Mouse (Mus musculus) c-Kit-negative CD71-positive TER-119-positive erythroid progenitor cells, embryonic 14.5 days (primary cell): Measurements from ENCODE around the gene Cpne6.

Experiments
- DNase-seq: peaks from one replicate; pipeline ENCODE4 v3.0.0-alpha.2; 2013; ENCODE audit warnings: low read depth, low spot score

Cpne6 gene

GRCm38 (mm10) chr14:55510125-55510731, at the start of gene Cpne6:
Gene Cpne6, plus strand, starts transcription at chr14:55510445.
- DNase-seq, result no peak

- no peak for DNase-seq
Observed at GRCm38 (mm10) chr14:55461757-55462156, 48.5 kb upstream of the Cpne6 start.

- DNase-seq, result no peak
Observed at GRCm38 (mm10) chr14:55466481-55466880, 43.8 kb upstream of the Cpne6 start.

GRCm38 (mm10) chr14:55467108-55467507, 43.1 kb upstream of the Cpne6 start:
- no peak for DNase-seq

GRCm38 (mm10) chr14:55468301-55468741, 41.9 kb upstream of the Cpne6 start:
- no peak for DNase-seq

GRCm38 (mm10) chr14:55469041-55469440, 41.2 kb upstream of the Cpne6 start:
- no peak for DNase-seq

GRCm38 (mm10) chr14:55469821-55470220, 40.4 kb upstream of the Cpne6 start:
- no peak for DNase-seq

- DNase-seq, result no peak
Observed at GRCm38 (mm10) chr14:55470806-55471205, 39.4 kb upstream of the Cpne6 start.

GRCm38 (mm10) chr14:55475654-55476053, 34.6 kb upstream of the Cpne6 start:
- no peak for DNase-seq

GRCm38 (mm10) chr14:55477421-55477820, 32.8 kb upstream of the Cpne6 start:
- DNase-seq, result no peak

GRCm38 (mm10) chr14:55477829-55478228, 32.4 kb upstream of the Cpne6 start:
- no peak for DNase-seq

GRCm38 (mm10) chr14:55478651-55479599, 31.3 kb upstream of the Cpne6 start, which contains the start of gene Dhrs4:
Gene Dhrs4, plus strand, starts transcription at chr14:55478758.
- peak; percentile 64 for DNase-seq

GRCm38 (mm10) chr14:55479629-55480028, 30.6 kb upstream of the Cpne6 start:
- DNase-seq, result no peak

- no peak for DNase-seq
Observed at GRCm38 (mm10) chr14:55484430-55485085, 25.7 kb upstream of the Cpne6 start.

GRCm38 (mm10) chr14:55486836-55487235, 23.4 kb upstream of the Cpne6 start:
- DNase-seq, result no peak

GRCm38 (mm10) chr14:55490361-55491201, 19.7 kb upstream of the Cpne6 start, which contains the start of gene Carmil3:
Gene Carmil3, plus strand, starts transcription at chr14:55490651.
- no peak for DNase-seq

- DNase-seq, result peak; percentile 48
Observed at GRCm38 (mm10) chr14:55491291-55491833, 18.9 kb upstream of the Cpne6 start.

- no peak for DNase-seq
Observed at GRCm38 (mm10) chr14:55492103-55492502, 18.1 kb upstream of the Cpne6 start.

GRCm38 (mm10) chr14:55495509-55496240, 14.6 kb upstream of the Cpne6 start:
- no peak for DNase-seq
